Mouse (Mus musculus): ENCODE measurements around the gene Cts6. TPM values are rescaled to one million over a fixed set of nuclear protein-coding genes. Genes with fewer than 3 reads are reported as not detected.
"Not testable (repeated sequence)": the region's sequence is repeated elsewhere in the genome, so short reads cannot be mapped to it uniquely, and the experiment has no call there.

The Cts6 gene
- total RNA-seq (2021) (not detected), polyA plus RNA-seq (2012; rRNA removed) (not detected in 2 replicates)
- long read RNA-seq, result 0 reads

GRCm38 (mm10) chr13:61203310-61203709, at the start of gene Cts6:
Gene Cts6 (minus strand): TSS chr13:61203410.
- DNase-seq, result no peak

GRCm38 (mm10) chr13:61241076-61241947, 38.1 kb upstream of the Cts6 start:
- peak; percentile 27 for DNase-seq

GRCm38 (mm10) chr13:61185151-61185933, 17.9 kb downstream of the Cts6 start:
- not testable (repeated sequence) for DNase-seq

GRCm38 (mm10) chr13:61164622-61165021, 38.6 kb downstream of the Cts6 start:
- no peak for DNase-seq

- no peak for DNase-seq
These were observed 39.1 kb downstream of the Cts6 start, which contains the start of gene Ctsr for GRCm38 (mm10) chr13:61164156-61164555. Gene Ctsr (minus strand): TSS chr13:61164256.

Other genes with a start within 250 kb of the Cts6 start
- gene Ctsj, start 197.5 kb downstream of the Cts6 start, total RNA-seq (2021), result not detected
- gene Ctsj, start 197.5 kb downstream of the Cts6 start, polyA plus RNA-seq (2012; rRNA removed), result not detected in 2 replicates
- not detected for gene Ctsq, start 162.8 kb downstream of the Cts6 start, total RNA-seq (2021)
- not detected in 2 replicates for gene Ctsq, start 162.8 kb downstream of the Cts6 start, polyA plus RNA-seq (2012; rRNA removed)
- not detected for gene Ctsr, start 39.2 kb downstream of the Cts6 start, total RNA-seq (2021)
- gene Ctsr, start 39.2 kb downstream of the Cts6 start, polyA plus RNA-seq (2012; rRNA removed), result not detected in 2 replicates
- gene Cts8, start 51.9 kb upstream of the Cts6 start, total RNA-seq (2021), result not detected
- gene Cts8, start 51.9 kb upstream of the Cts6 start, polyA plus RNA-seq (2012; rRNA removed), result not detected in 2 replicates
- gene Gm49398, start 85.4 kb upstream of the Cts6 start, total RNA-seq (2021), result not detected
- not detected in 2 replicates for gene Gm49398, start 85.4 kb upstream of the Cts6 start, polyA plus RNA-seq (2012; rRNA removed)
- gene Cts7, start 154.8 kb upstream of the Cts6 start, total RNA-seq (2021), result not detected
- gene Cts7, start 154.8 kb upstream of the Cts6 start, polyA plus RNA-seq (2012; rRNA removed), result not detected in 2 replicates

Measured in adrenal gland, adult 2 months (tissue).